Mouse (Mus musculus) midbrain, embryonic 16.5 days (tissue): ENCODE measurements around the gene Gpalpp1. TPM values are rescaled to one million over a fixed set of nuclear protein-coding genes. Genes with fewer than 3 reads are reported as not detected.

Experiments
- ATAC-seq: fragments of 200-750 bp; cut with Nextera tagmentation; 2 replicates; pipeline ENCODE4 v1.8.0; 2017; ENCODE audit warnings: moderate TSS enrichment
- H3K27ac ChIP-seq: fragments of 300-500 bp; sonication (generic); 2 replicates; pipeline ENCODE4 v1.5.1; 2014; ENCODE audit warnings: mild to moderate bottlenecking, low read length, mixed read lengths
- H3K27me3 ChIP-seq: fragments of 300-500 bp; sonication (generic); 2 replicates; pipeline ENCODE4 v1.6.1; 2014; ENCODE audit warnings: low read depth, low read length, mixed read lengths; ENCODE audit not compliant: control insufficient read depth, insufficient read depth
- H3K36me3 ChIP-seq: fragments of 300-500 bp; sonication (generic); 2 replicates; pipeline ENCODE4 v1.6.1; 2014; ENCODE audit warnings: mild to moderate bottlenecking, low read length, moderate library complexity, mixed read lengths; ENCODE audit not compliant: control insufficient read depth, insufficient read depth
- H3K4me1 ChIP-seq: fragments of 300-500 bp; sonication (generic); 2 replicates; pipeline ENCODE4 v1.6.1; 2014; ENCODE audit warnings: mild to moderate bottlenecking, low read length, mixed read lengths; ENCODE audit not compliant: control insufficient read depth, insufficient read depth
- H3K4me2 ChIP-seq: fragments of 300-500 bp; sonication (generic); 2 replicates; pipeline ENCODE4 v1.6.1; 2014; ENCODE audit warnings: mild to moderate bottlenecking, low read length, mixed read lengths
- H3K4me3 ChIP-seq: fragments of 300-500 bp; sonication (generic); 2 replicates; pipeline ENCODE4 v1.5.1; 2014; ENCODE audit warnings: low read depth, mild to moderate bottlenecking, low read length, moderate library complexity, mixed read lengths
- H3K9ac ChIP-seq: fragments of 300-500 bp; sonication (generic); 2 replicates; pipeline ENCODE4 v1.6.1; 2014; ENCODE audit warnings: low read depth, low read length, mixed read lengths
- H3K9me3 ChIP-seq: fragments of 300-500 bp; sonication (generic); replicated peaks from 2 replicates; pipeline ENCODE4 v1.6.1; 2014; ENCODE audit warnings: mild to moderate bottlenecking, low read length, mixed read lengths; ENCODE audit not compliant: control insufficient read depth, poor library complexity, severe bottlenecking
- WGBS: fragments of 180-500 bp; shearing (Covaris S2); extraction: QIAGEN DNeasy Blood & Tissue Kit; methylation state at CpG from one replicate; pipeline ENCODE4 v1.1.7; 2014; 5-methylcytosine and 5-hydroxymethylcytosine counted together
- polyA plus RNA-seq: library from polyadenylated mRNA; unstranded; fragments of >200 nt; fragmentation: Nextera tagmentation; extraction: Ambion mirVana; gene quantifications from 2 replicates; pipeline ENCODE4 v1.2.1, GENCODE M21; 2015

The Gpalpp1 gene
- polyA plus RNA-seq = 13.1 and 14.1 TPM in 2 replicates

GRCm38 (mm10) chr14:76110396-76111221 is at the start of gene Gpalpp1, which contains the start of gene Nufip1:
Gene Gpalpp1, minus strand, starts transcription at chr14:76110760.
Gene Nufip1, plus strand, starts transcription at chr14:76110891.
- Histone ChIP-seq H3K4me1 (peaks cover 30% of the 10 kb centered on the region), H3K27me3 (no peaks in the 10 kb centered on the region), H3K27ac (peak within 1 kb of the TSS; percentile 88), H3K4me3 (peak within 1 kb of the TSS; percentile 97), H3K36me3 (peaks cover 9% of the 10 kb centered on the region), H3K4me2 (peak within 1 kb of the TSS; percentile 78), H3K9ac (peak within 1 kb of the TSS; percentile 75), H3K9me3 (no peaks in the 10 kb centered on the region)
- ATAC-seq = peak; percentile 99
- WGBS = under 1% methylated on average over 69 of the region's 69 CpGs

GRCm38 (mm10) chr14:76158192-76158785 is 47.7 kb upstream of the Gpalpp1 start:
- no peak overlapping the region for H3K9ac ChIP-seq
- H3K4me3 ChIP-seq = no peak overlapping the region
- no peak overlapping the region for H3K4me2 ChIP-seq
- no peak overlapping the region for H3K27ac ChIP-seq
- H3K36me3 ChIP-seq = no peaks in the 10 kb centered on the region
- no peaks in the 10 kb centered on the region for H3K9me3 ChIP-seq
- 54% methylated on average over 5 of the region's 5 CpGs for WGBS
- no peaks in the 10 kb centered on the region for H3K27me3 ChIP-seq
- H3K4me1 ChIP-seq = peaks cover 2% of the 10 kb centered on the region; the same call in 1 of the 2 replicates
- no peak for ATAC-seq

- Histone ChIP-seq H3K36me3 (no peaks in the 10 kb centered on the region), H3K9me3 (no peaks in the 10 kb centered on the region), H3K27ac (no peak overlapping the region), H3K27me3 (no peaks in the 10 kb centered on the region), H3K4me1 (peaks cover 5% of the 10 kb centered on the region; the same call in 1 of the 2 replicates), H3K4me3 (no peak overlapping the region), H3K4me2 (no peak overlapping the region; the same call in 1 of the 2 replicates), H3K9ac (no peak overlapping the region)
- WGBS = 24% methylated on average over 6 of the region's 6 CpGs
- ATAC-seq = no peak
Observed at GRCm38 (mm10) chr14:76153828-76154227, 43.3 kb upstream of the Gpalpp1 start.

GRCm38 (mm10) chr14:76153003-76153675 is 42.6 kb upstream of the Gpalpp1 start:
- H3K4me1 ChIP-seq = peaks cover 5% of the 10 kb centered on the region; the same call in 1 of the 2 replicates
- ATAC-seq = peak; percentile 26; the same call in 1 of the 2 replicates
- H3K27ac ChIP-seq = peak overlapping the region; percentile 96
- WGBS = 3% methylated on average over 24 of the region's 24 CpGs
- H3K4me2 ChIP-seq = peak overlapping the region; percentile 57
- no peaks in the 10 kb centered on the region for H3K9me3 ChIP-seq
- peak overlapping the region; percentile 43 for H3K9ac ChIP-seq
- no peaks in the 10 kb centered on the region for H3K36me3 ChIP-seq
- peak overlapping the region; percentile 59 for H3K4me3 ChIP-seq
- H3K27me3 ChIP-seq = no peaks in the 10 kb centered on the region

- peak; percentile 94 for ATAC-seq
- Histone ChIP-seq H3K4me2 (peak overlapping the region; percentile 57), H3K4me3 (peak overlapping the region; percentile 59), H3K36me3 (no peaks in the 10 kb centered on the region), H3K4me1 (peaks cover 5% of the 10 kb centered on the region; the same call in 1 of the 2 replicates), H3K9me3 (no peaks in the 10 kb centered on the region), H3K27ac (peak overlapping the region; percentile 96), H3K27me3 (no peaks in the 10 kb centered on the region), H3K9ac (peak overlapping the region; percentile 76)
- under 1% methylated on average over 41 of the region's 41 CpGs for WGBS
Observed at GRCm38 (mm10) chr14:76152162-76153002, 41.8 kb upstream of the Gpalpp1 start.

GRCm38 (mm10) chr14:76151820-76152161 is 41.2 kb upstream of the Gpalpp1 start:
- H3K4me2 ChIP-seq = peak overlapping the region; percentile 57
- H3K9me3 ChIP-seq = no peaks in the 10 kb centered on the region
- H3K9ac ChIP-seq = peak overlapping the region; percentile 76
- H3K27me3 ChIP-seq = no peaks in the 10 kb centered on the region
- ATAC-seq = no peak
- H3K27ac ChIP-seq = peak overlapping the region; percentile 96
- H3K4me1 ChIP-seq = peaks cover 5% of the 10 kb centered on the region; the same call in 1 of the 2 replicates
- H3K4me3 ChIP-seq = peak overlapping the region; percentile 59
- no peaks in the 10 kb centered on the region for H3K36me3 ChIP-seq
- 0% methylated on average over 10 of the region's 10 CpGs for WGBS

- no peaks in the 10 kb centered on the region for H3K36me3 ChIP-seq
- peaks cover 5% of the 10 kb centered on the region; the same call in 1 of the 2 replicates for H3K4me1 ChIP-seq
- 75% methylated on average over 2 of the region's 2 CpGs for WGBS
- no peak overlapping the region for H3K27ac ChIP-seq
- no peak overlapping the region for H3K4me3 ChIP-seq
- no peaks in the 10 kb centered on the region for H3K9me3 ChIP-seq
- no peaks in the 10 kb centered on the region for H3K27me3 ChIP-seq
- H3K4me2 ChIP-seq = no peak overlapping the region
- ATAC-seq = no peak
- no peak overlapping the region for H3K9ac ChIP-seq
Observed at GRCm38 (mm10) chr14:76151011-76151410, 40.5 kb upstream of the Gpalpp1 start.

GRCm38 (mm10) chr14:76150499-76150898 is 39.9 kb upstream of the Gpalpp1 start:
- 79% methylated on average over 11 of the region's 11 CpGs for WGBS
- no peak for ATAC-seq
- H3K9ac ChIP-seq = no peak overlapping the region

More at GRCm38 (mm10) chr14:76150499-76150898, 39.9 kb upstream of the Gpalpp1 start:
- Histone ChIP-seq H3K4me2 (no peak overlapping the region), H3K9me3 (no peaks in the 10 kb centered on the region), H3K36me3 (no peaks in the 10 kb centered on the region), H3K27me3 (no peaks in the 10 kb centered on the region), H3K4me1 (peaks cover 5% of the 10 kb centered on the region; the same call in 1 of the 2 replicates), H3K4me3 (no peak overlapping the region), H3K27ac (no peak overlapping the region)
